ENCODE assay signal across 13 mouse cellular contexts in the genomic region with DNA sequence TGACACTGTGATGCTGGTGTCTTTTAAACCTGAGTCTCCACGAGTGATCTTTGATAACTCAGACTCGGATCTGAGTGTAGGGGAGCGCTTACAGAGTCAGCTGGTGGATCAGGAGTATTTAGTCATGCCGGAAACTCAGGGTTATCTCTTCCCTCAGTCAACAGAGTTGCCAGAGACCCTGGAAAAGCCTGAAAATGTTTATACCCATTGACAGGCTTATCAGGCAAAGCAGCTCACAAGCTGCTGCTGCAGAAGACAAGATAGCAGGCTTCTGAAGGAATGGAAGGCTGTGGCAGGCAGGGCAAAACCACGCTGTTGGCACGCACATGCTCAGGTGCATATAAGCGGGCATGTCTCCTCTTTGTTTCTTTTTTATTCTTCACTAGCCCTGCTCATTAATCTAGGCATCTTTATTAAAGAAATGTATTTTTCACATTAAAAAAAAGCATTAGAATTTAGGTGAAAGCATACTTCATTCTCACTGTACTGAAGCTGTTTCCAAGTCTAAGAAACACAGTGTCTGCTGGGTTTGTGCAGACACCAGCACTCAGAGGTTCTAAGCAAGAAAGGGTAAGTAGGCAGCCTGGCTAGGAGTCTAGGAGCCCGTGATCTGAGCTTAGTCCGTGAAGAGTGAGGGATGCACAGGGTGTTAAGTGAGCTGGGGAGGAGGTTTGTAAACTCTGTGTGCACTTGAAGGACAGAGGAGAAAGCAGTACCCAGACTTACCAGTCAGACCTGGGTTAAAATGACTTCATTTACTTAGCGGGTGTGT. TPM values are rescaled to one million over a fixed set of nuclear protein-coding genes. Genes with fewer than 3 reads are reported as not detected.
DNase-seq lines count a peak whose midpoint lies in the region; ATAC-seq and TF ChIP-seq lines count a peak whose summit lies in the region.
"Had no signal": no experiment of that assay in that cellular context is flagged by ENCODE, and none has a peak within 500 bp of the region (broad histone marks: within the 10 kb centered on the region; RNA-seq: fewer than 3 reads in every experiment).

No protein-coding gene starts in this region.

- no peak overlapping the region for H3K27ac ChIP-seq in heart, embryonic 15.5 days
- no peak overlapping the region for H3K27ac ChIP-seq in intestine, embryonic 16.5 days (ENCODE audit: low read length)
- H3K27ac ChIP-seq in spleen, adult 2 months (ENCODE audit: insufficient read depth, low read length), result peak overlapping the region; percentile 53; the same call in 1 of the 2 replicates
- H3K27ac ChIP-seq: limb, embryonic 13.5 days had no signal

- H3K4me1 ChIP-seq in heart, embryonic 15.5 days (replicated peaks), result peaks cover 9% of the 10 kb centered on the region
- H3K4me1 ChIP-seq in intestine, embryonic 16.5 days (ENCODE audit: control insufficient read depth, insufficient read depth, low read length), result no peaks in the 10 kb centered on the region
- no peaks in the 10 kb centered on the region for H3K4me1 ChIP-seq in spleen, adult 2 months (ENCODE audit: control insufficient read depth, insufficient read depth, insufficient read length)
- H3K4me1 ChIP-seq: limb, embryonic 13.5 days had no signal

- peak overlapping the region; percentile 42 for H3K4me2 ChIP-seq in heart, embryonic 15.5 days
- H3K4me2 ChIP-seq in intestine, embryonic 16.5 days (ENCODE audit: low read depth, low read length), result no peak overlapping the region
- H3K4me2 ChIP-seq: limb, embryonic 13.5 days had no signal

- intact Hi-C loops in heart, postnatal 25 days (cut with DNase I), result no loop called here

- no peak for TF ChIP-seq POLR2A in spleen, adult 2 months (IDR thresholded peaks at IDR 0.05; ENCODE audit: low read depth, low read length)

- no peak for DNase-seq in heart, postnatal 25 days (ENCODE audit: low spot score)
- DNase-seq in MEL-GATA-1-ER (ENCODE audit: extremely low read depth, low read depth), result peak; percentile 97
- DNase-seq in spleen, adult 2 months (ENCODE audit: low read depth in 1 of 2, low spot score in 2 of 2), result no peak
- no peak for DNase-seq in adrenal gland, postnatal 10 days
- DNase-seq: kidney, adult 11 months; thymus, postnatal 36 days had no signal

- 36% methylated on average over 10 of the region's 10 CpGs for WGBS in heart, embryonic 15.5 days
- 49% methylated on average over 10 of the region's 10 CpGs for WGBS in intestine, embryonic 16.5 days
- 53% methylated on average over 10 of the region's 10 CpGs for whole genome bisulfite sequencing in spleen, adult 2 months

- no peaks in the 10 kb centered on the region for H3K27me3 ChIP-seq in heart, embryonic 15.5 days
- no peaks in the 10 kb centered on the region for H3K27me3 ChIP-seq in intestine, embryonic 16.5 days (replicated peaks; ENCODE audit: control insufficient read depth, insufficient read depth, low read length)
- H3K27me3 ChIP-seq in spleen, adult 2 months (ENCODE audit: control insufficient read depth, insufficient read depth, low read length), result no peaks in the 10 kb centered on the region
- H3K27me3 ChIP-seq: limb, embryonic 13.5 days had no signal

- TF ChIP-seq CTCF in spleen, adult 2 months (IDR thresholded peaks at IDR 0.05; ENCODE audit: extremely low read depth, insufficient read depth, insufficient read length, insufficient replicate concordance), result no peak

- no peaks in the 10 kb centered on the region for H3K36me3 ChIP-seq in heart, embryonic 15.5 days
- H3K36me3 ChIP-seq in intestine, embryonic 16.5 days (ENCODE audit: control insufficient read depth, insufficient read depth, low read length), result no peaks in the 10 kb centered on the region
- no peaks in the 10 kb centered on the region for H3K36me3 ChIP-seq in spleen, adult 2 months (ENCODE audit: control insufficient read depth, insufficient read depth, low read length)
- H3K36me3 ChIP-seq: limb, embryonic 13.5 days had no signal

- no peaks in the 10 kb centered on the region for H3K9me3 ChIP-seq in heart, embryonic 15.5 days (replicated peaks)
- no peaks in the 10 kb centered on the region for H3K9me3 ChIP-seq in intestine, embryonic 16.5 days (ENCODE audit: control insufficient read depth, low read length)
- H3K9me3 ChIP-seq: limb, embryonic 13.5 days had no signal

- H3K9ac ChIP-seq in heart, embryonic 15.5 days, result no peak overlapping the region
- no peak overlapping the region for H3K9ac ChIP-seq in intestine, embryonic 16.5 days (ENCODE audit: low read depth, low read length)
- H3K9ac ChIP-seq: limb, embryonic 13.5 days had no signal

- ATAC-seq in heart, embryonic 15.5 days (replicated peaks; ENCODE audit: insufficient number of reproducible peaks, insufficient read depth, low FRiP score, low read depth), result peak; percentile 29; the same call in 1 of the 2 replicates
- ATAC-seq in intestine, embryonic 16.5 days, result peak; percentile 88
- ATAC-seq in activated CD4-positive, CD25-positive, alpha-beta regulatory T cell, adult 4 months, result no peak
- ATAC-seq in granulocyte monocyte progenitor cell, adult 5-6 weeks (replicated peaks; ENCODE audit: poor library complexity, severe bottlenecking), result no peak
- ATAC-seq: CD4-positive, CD25-positive, alpha-beta regulatory T cell, adult 4 months; forebrain, embryonic 14.5 days had no signal

- peak overlapping the region; percentile 4; the same call in 1 of the 2 replicates for H3K4me3 ChIP-seq in heart, embryonic 15.5 days
- no peak overlapping the region for H3K4me3 ChIP-seq in intestine, embryonic 16.5 days (ENCODE audit: low read length)
- no peak overlapping the region for H3K4me3 ChIP-seq in spleen, adult 2 months (ENCODE audit: extremely low read depth, insufficient read depth, insufficient read length)
- H3K4me3 ChIP-seq: limb, embryonic 13.5 days had no signal

RNA-seq across cellular contexts. Expression of a gene that starts 39.4 kb away (rescaled TPM):
- polyA plus RNA-seq in heart, embryonic 15.5 days (2015; fragmentation: Nextera tagmentation; extraction: Ambion mirVana), result 26.8 and 28.9 TPM in 2 replicates
- total RNA-seq in heart, postnatal 25 days (2021), result 10 to 100 TPM; 15.1 to 19.8 TPM
- 65.6 and 67.6 TPM in 2 replicates for polyA plus RNA-seq in intestine, embryonic 16.5 days (2015; fragmentation: Nextera tagmentation; extraction: Ambion mirVana)
- 1.4 and 1.8 TPM in 2 replicates for polyA plus RNA-seq in spleen, adult 2 months (2012; rRNA removed)
- polyA plus RNA-seq in activated CD4-positive, CD25-positive, alpha-beta regulatory T cell, adult 4 months (2017; shearing (Covaris generic)), result 1 to 10 TPM; 1.0 to 1.9 TPM
- 2.4 and 4.2 TPM in 2 replicates for total RNA-seq in granulocyte monocyte progenitor cell, adult 5-6 weeks (2014; fragmentation: Nextera tagmentation)
- 7.2 and 16.2 TPM in 2 replicates for total RNA-seq in granulocyte monocyte progenitor cell, adult 5-6 weeks (2017)
- total RNA-seq in adrenal gland, postnatal 10 days (2021), result 10 to 100 TPM; 25.0 to 31.4 TPM

Comparison
In these comparisons a context has a peak if more than half of its experiments do, and no peak if none do; other contexts are left out.
1. ATAC-seq: peak in heart, embryonic 15.5 days (single experiment) and intestine, embryonic 16.5 days (single experiment); none in activated CD4-positive, CD25-positive, alpha-beta regulatory T cell, adult 4 months (single experiment) and granulocyte monocyte progenitor cell, adult 5-6 weeks (single experiment).